Mouse (Mus musculus) kidney, adult 2 months (tissue): ENCODE results near the gene Igf2bp1. TPM values are rescaled to one million over a fixed set of nuclear protein-coding genes. Genes with fewer than 3 reads are reported as not detected.
"Not testable (repeated sequence)": the region's sequence is repeated elsewhere in the genome, so short reads cannot be mapped to it uniquely, and the experiment has no call there.

Source experiments
- DNase-seq: peaks from one replicate; pipeline ENCODE4 v3.0.0; 2021
- H3K27ac ChIP-seq: fragments of 200-500 bp; 2 replicates; pipeline ENCODE4 v1.5.1; 2012; ENCODE audit warnings: low read depth, low read length, control low read depth, inconsistent platforms; ENCODE audit not compliant: insufficient read depth
- H3K27me3 ChIP-seq: fragments of 200-500 bp; replicated peaks from 2 replicates; pipeline ENCODE4 v1.6.1; 2012; ENCODE audit warnings: mild to moderate bottlenecking, moderate library complexity, low read length, inconsistent platforms; ENCODE audit not compliant: control insufficient read depth, insufficient read depth
- H3K36me3 ChIP-seq: fragments of 200-500 bp; 2 replicates; pipeline ENCODE4 v1.6.1; 2012; ENCODE audit warnings: mild to moderate bottlenecking, moderate library complexity, low read length, inconsistent platforms; ENCODE audit not compliant: control insufficient read depth, insufficient read depth
- H3K4me1 ChIP-seq: fragments of 200-500 bp; 2 replicates; pipeline ENCODE4 v1.6.1; 2011; ENCODE audit warnings: low read length; ENCODE audit not compliant: control insufficient read depth, insufficient read depth
- H3K4me3 ChIP-seq: fragments of 200-500 bp; 2 replicates; pipeline ENCODE4 v1.5.1; 2011; ENCODE audit warnings: mild to moderate bottlenecking, low read depth, low read length, control low read depth; ENCODE audit not compliant: insufficient read depth
- CTCF ChIP-seq: fragments of 200-500 bp; conservative IDR thresholded peaks from 2 replicates; pipeline ENCODE4 v1.5.1; 2011; ENCODE audit warnings: low read depth, mild to moderate bottlenecking, control low read depth, low read length, moderate library complexity, mixed read lengths; ENCODE audit not compliant: insufficient read depth, insufficient read length
- POLR2A ChIP-seq: fragments of 200-500 bp; IDR thresholded peaks from one replicate; pipeline ENCODE4 v1.6.1; 2011; ENCODE audit warnings: low read depth, low read length, control low read depth
- WGBS: fragments of 180-500 bp; shearing (Covaris S2); methylation state at CpG from one replicate; pipeline ENCODE4 v1.1.7; 2018; 5-methylcytosine and 5-hydroxymethylcytosine counted together
- polyA plus RNA-seq: library from polyadenylated mRNA; depleted of rRNA; stranded (reverse); fragments of >200 nt; gene quantifications from 2 replicates; pipeline ENCODE4 v1.2.3, GENCODE M21; 2012

Gene Igf2bp1
- polyA plus RNA-seq, 1 experiment, result 1.1 TPM

DNA sequence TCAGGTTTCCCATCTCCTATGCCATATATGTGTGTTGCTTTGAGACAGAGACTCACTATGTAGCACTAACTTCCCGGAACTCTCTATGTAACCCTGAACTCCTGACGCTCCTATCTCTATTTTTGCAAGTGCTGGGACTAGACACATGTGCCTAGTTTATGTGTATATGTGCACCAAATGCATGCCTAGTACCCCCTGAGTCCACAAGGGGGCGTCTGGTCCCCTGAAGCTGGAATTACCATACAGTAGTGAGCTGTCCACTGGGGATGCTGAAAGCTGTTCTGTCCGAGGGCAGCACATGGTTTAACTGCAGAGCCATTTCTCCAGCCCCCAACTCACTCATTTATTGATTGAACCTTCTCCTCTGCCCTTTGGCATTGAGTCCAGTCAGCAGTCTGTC, 79.3 kb downstream of the Igf2bp1 start:
- 75% methylated on average over 4 of the region's 4 CpGs for WGBS
- H3K27ac ChIP-seq, result no peak overlapping the region

GRCm38 (mm10) chr11:95925976-95926375, 79.8 kb downstream of the Igf2bp1 start:
- WGBS, result 85% methylated on average over 5 of the region's 5 CpGs
- TF ChIP-seq CTCF (no peak), POLR2A (no peak)

More for the DNA sequence above, 79.3 kb downstream of the Igf2bp1 start:
- Histone ChIP-seq H3K36me3 (no peaks in the 10 kb centered on the region), H3K4me3 (no peak overlapping the region), H3K4me1 (no peaks in the 10 kb centered on the region), H3K27me3 (peaks cover 1% of the 10 kb centered on the region)
- no peak for DNase-seq
- TF ChIP-seq POLR2A, result no peak
- TF ChIP-seq CTCF, result no peak

GRCm38 (mm10) chr11:95924215-95924614, 81.5 kb downstream of the Igf2bp1 start:
- Histone ChIP-seq H3K4me1 (no peaks in the 10 kb centered on the region), H3K4me3 (no peak overlapping the region), H3K27ac (no peak overlapping the region), H3K36me3 (no peaks in the 10 kb centered on the region), H3K27me3 (peaks cover 1% of the 10 kb centered on the region)
- WGBS, result 60% methylated on average over 2 of the region's 2 CpGs
- no peak for DNase-seq
- TF ChIP-seq CTCF (no peak), POLR2A (no peak)

More at GRCm38 (mm10) chr11:95925976-95926375, 79.8 kb downstream of the Igf2bp1 start:
- no peaks in the 10 kb centered on the region for H3K4me1 ChIP-seq
- no peak for DNase-seq
- H3K4me3 ChIP-seq, result no peak overlapping the region
- H3K27ac ChIP-seq, result no peak overlapping the region
- H3K27me3 ChIP-seq, result peaks cover 1% of the 10 kb centered on the region
- H3K36me3 ChIP-seq, result no peaks in the 10 kb centered on the region

DNA sequence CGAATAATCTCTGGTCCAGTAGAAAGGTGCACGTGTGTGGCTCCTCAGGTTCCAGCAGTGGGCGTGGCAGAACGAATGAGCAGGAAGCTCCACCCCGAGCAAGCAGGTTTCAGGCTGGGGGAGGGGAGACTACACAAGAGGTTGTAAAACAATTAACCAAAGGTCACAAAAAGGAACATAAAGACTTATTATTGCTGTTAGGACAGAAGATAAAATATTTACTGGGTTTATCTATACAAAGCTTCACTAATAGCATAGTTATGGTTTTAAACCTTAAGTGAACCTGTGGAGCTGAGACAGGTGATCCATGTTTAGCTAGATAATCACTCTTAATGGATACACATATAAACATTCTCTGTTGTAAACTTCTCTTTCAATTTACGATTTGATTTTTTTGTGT, 82.3 kb downstream of the Igf2bp1 start:
- not testable (repeated sequence) for H3K4me1 ChIP-seq, DNase-seq, H3K27me3 ChIP-seq, H3K4me3 ChIP-seq, H3K36me3 ChIP-seq, H3K27ac ChIP-seq
- 14% methylated on average over 4 of the region's 6 CpGs for WGBS

GRCm38 (mm10) chr11:95921991-95922621, 83.6 kb downstream of the Igf2bp1 start:
- 67% methylated on average over 12 of the region's 12 CpGs for WGBS
- no peaks in the 10 kb centered on the region for H3K4me1 ChIP-seq
- H3K4me3 ChIP-seq, result no peak overlapping the region
- H3K27me3 ChIP-seq, result peaks cover 1% of the 10 kb centered on the region
- no peak overlapping the region for H3K27ac ChIP-seq
- H3K36me3 ChIP-seq, result no peaks in the 10 kb centered on the region
- DNase-seq, result no peak
- TF ChIP-seq CTCF (no peak), POLR2A (no peak)

- 22% methylated on average over 5 of the region's 5 CpGs for WGBS
These were observed 89.3 kb downstream of the Igf2bp1 start for GRCm38 (mm10) chr11:95916426-95916825.

DNA sequence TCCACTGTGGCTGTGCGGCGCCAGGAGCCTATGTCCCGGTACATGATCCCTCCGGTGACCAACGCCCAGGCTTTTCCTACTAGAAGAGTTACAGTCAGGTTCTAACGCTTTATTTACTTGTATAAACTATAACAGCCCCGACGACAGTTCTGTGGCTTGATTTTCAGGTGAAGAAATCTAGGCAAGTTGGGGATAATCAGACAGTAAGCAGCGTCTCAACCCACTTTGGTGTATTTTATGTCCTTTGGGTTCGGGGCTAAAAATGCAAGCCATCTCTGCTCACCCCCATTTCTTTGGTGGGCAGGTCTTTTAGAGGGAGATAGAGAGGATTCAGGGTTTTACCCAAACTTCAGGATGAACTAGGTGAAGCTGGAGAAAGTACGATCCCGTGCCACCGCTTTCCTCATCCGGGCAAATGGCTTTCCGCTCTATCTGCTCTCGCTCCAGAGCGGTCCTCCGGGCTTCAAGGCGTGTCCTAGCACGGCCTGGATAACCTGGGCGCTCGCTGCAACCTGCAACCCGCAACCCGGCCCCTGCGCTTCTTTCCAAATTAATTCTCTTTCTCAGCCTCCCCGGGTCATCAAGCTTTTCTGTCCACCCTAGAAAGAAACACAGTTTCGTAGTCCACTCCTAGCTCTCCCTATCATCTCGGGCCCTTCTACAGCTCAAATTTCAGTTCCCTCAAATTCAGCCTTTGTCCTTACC, 90.6 kb downstream of the Igf2bp1 start:
- no peaks in the 10 kb centered on the region for H3K36me3 ChIP-seq
- no peak overlapping the region for H3K4me3 ChIP-seq
- 4% methylated on average over 28 of the region's 28 CpGs for WGBS
- peak; percentile 11 for DNase-seq
- no peak for TF ChIP-seq POLR2A
- TF ChIP-seq CTCF, result no peak
- H3K27ac ChIP-seq, result no peak overlapping the region
- no peaks in the 10 kb centered on the region for H3K4me1 ChIP-seq
- peaks cover 9% of the 10 kb centered on the region for H3K27me3 ChIP-seq

More at GRCm38 (mm10) chr11:95916426-95916825, 89.3 kb downstream of the Igf2bp1 start:
- Histone ChIP-seq H3K27me3 (peaks cover 9% of the 10 kb centered on the region), H3K36me3 (no peaks in the 10 kb centered on the region), H3K4me1 (no peaks in the 10 kb centered on the region), H3K27ac (no peak overlapping the region), H3K4me3 (no peak overlapping the region)
- no peak for DNase-seq
- TF ChIP-seq CTCF, result no peak
- TF ChIP-seq POLR2A, result no peak
